Mouse (Mus musculus) intestine, embryonic 14.5 days (tissue): ENCODE measurements around the gene Gm13040. TPM values are rescaled to one million over a fixed set of nuclear protein-coding genes. Genes with fewer than 3 reads are reported as not detected.
"Not testable (repeated sequence)": the region's sequence is repeated elsewhere in the genome, so short reads cannot be mapped to it uniquely, and the experiment has no call there.

ENCODE experiments used
- ATAC-seq: fragments of 200-750 bp; cut with Nextera tagmentation; replicated peaks from 2 replicates; pipeline ENCODE4 v1.8.0; 2017; ENCODE audit warnings: low read depth, moderate number of reproducible peaks, moderate TSS enrichment, moderate library complexity; ENCODE audit not compliant: low FRiP score, low TSS enrichment
- DNase-seq: peaks from one replicate; pipeline ENCODE4 v3.0.0-alpha.2; 2018; ENCODE audit warnings: low spot score
- H3K27ac ChIP-seq: fragments of 300-500 bp; sonication (generic); 2 replicates; pipeline ENCODE4 v1.5.1; 2014; ENCODE audit warnings: low read depth, mild to moderate bottlenecking, control low read depth
- H3K27me3 ChIP-seq: fragments of 300-500 bp; sonication (generic); replicated peaks from 2 replicates; pipeline ENCODE4 v1.6.1; 2014; ENCODE audit warnings: low read length, control low read depth; ENCODE audit not compliant: control insufficient read depth, insufficient read depth
- H3K36me3 ChIP-seq: fragments of 300-500 bp; sonication (generic); 2 replicates; pipeline ENCODE4 v1.6.1; 2014; ENCODE audit warnings: low read length, control low read depth; ENCODE audit not compliant: control insufficient read depth, insufficient read depth
- H3K4me1 ChIP-seq: fragments of 300-500 bp; sonication (generic); replicated peaks from 2 replicates; pipeline ENCODE4 v1.6.1; 2014; ENCODE audit warnings: low read length, control low read depth, mixed read lengths; ENCODE audit not compliant: control insufficient read depth, insufficient read depth
- H3K4me2 ChIP-seq: fragments of 300-500 bp; sonication (generic); 2 replicates; pipeline ENCODE4 v1.6.1; 2014; ENCODE audit warnings: low read length
- H3K4me3 ChIP-seq: fragments of 300-500 bp; sonication (generic); 2 replicates; pipeline ENCODE4 v1.5.1; 2014; ENCODE audit warnings: low read depth, low read length, control low read depth, mixed read lengths
- H3K9ac ChIP-seq: fragments of 300-500 bp; sonication (generic); 2 replicates; pipeline ENCODE4 v1.6.1; 2014; ENCODE audit warnings: mild to moderate bottlenecking, low read length
- H3K9me3 ChIP-seq: fragments of 300-500 bp; sonication (generic); 2 replicates; pipeline ENCODE4 v1.6.1; 2016; ENCODE audit warnings: low read length, control low read depth; ENCODE audit not compliant: control insufficient read depth
- WGBS: fragments of 180-500 bp; shearing (Covaris S2); extraction: QIAGEN DNeasy Blood & Tissue Kit; methylation state at CpG from one replicate; pipeline ENCODE4 v1.1.7; 2014; 5-methylcytosine and 5-hydroxymethylcytosine counted together
- polyA plus RNA-seq: library from polyadenylated mRNA; unstranded; fragments of >200 nt; fragmentation: Nextera tagmentation; extraction: Ambion mirVana; gene quantifications from 2 replicates; pipeline ENCODE4 v1.2.1, GENCODE M21; 2014

Gene Gm13040
- polyA plus RNA-seq, result not detected in 2 replicates

- H3K4me3 ChIP-seq, DNase-seq, H3K36me3 ChIP-seq, H3K9ac ChIP-seq, H3K9me3 ChIP-seq, H3K4me2 ChIP-seq, H3K27me3 ChIP-seq, ATAC-seq, H3K4me1 ChIP-seq, H3K27ac ChIP-seq: not testable (repeated sequence)
- no CpG with 5 or more reads among the region's 3 CpGs for WGBS
Observed at GRCm38 (mm10) chr4:143535654-143536053, at the start of gene Gm13040. Gene Gm13040, plus strand, starts transcription at chr4:143535954.

- H3K27ac ChIP-seq, result no peak within 1 kb of the TSS
- DNase-seq, result no peak
- WGBS, result 88% methylated on average over 3 of the region's 3 CpGs
Observed at GRCm38 (mm10) chr4:143511043-143511442, 24.7 kb upstream of the Gm13040 start, which contains the start of gene Gm13043. Gene Gm13043, plus strand, starts transcription at chr4:143511343.

GRCm38 (mm10) chr4:143551400-143551799 lies 15.6 kb downstream of the Gm13040 start, which contains the start of the genes BC080695 and Gm13057:
Gene BC080695, plus strand, starts transcription at chr4:143551700.
Gene Gm13057, plus strand, starts transcription at chr4:143551709.
- not testable (repeated sequence) for H3K4me3 ChIP-seq, DNase-seq
- WGBS, result no CpG with 5 or more reads among the region's 3 CpGs

More at GRCm38 (mm10) chr4:143511043-143511442, 24.7 kb upstream of the Gm13040 start, which contains the start of gene Gm13043:
- Histone ChIP-seq H3K9me3 (no peaks in the 10 kb centered on the region), H3K4me3 (no peak within 1 kb of the TSS), H3K4me1 (no peaks in the 10 kb centered on the region), H3K9ac (no peak within 1 kb of the TSS), H3K27me3 (no peaks in the 10 kb centered on the region), H3K36me3 (no peaks in the 10 kb centered on the region), H3K4me2 (no peak within 1 kb of the TSS)
- ATAC-seq, result no peak

More at GRCm38 (mm10) chr4:143551400-143551799, 15.6 kb downstream of the Gm13040 start, which contains the start of the genes BC080695 and Gm13057:
- not testable (repeated sequence) for H3K9me3 ChIP-seq, H3K4me2 ChIP-seq, H3K4me1 ChIP-seq, H3K27ac ChIP-seq, H3K27me3 ChIP-seq, ATAC-seq, H3K9ac ChIP-seq, H3K36me3 ChIP-seq

Other genes starting within 250 kb of the Gm13040 start
- gene Pdpn, start 236.4 kb upstream of the Gm13040 start, polyA plus RNA-seq, result 36.3 and 37.6 TPM in 2 replicates
- gene Lrrc38, start 186.2 kb upstream of the Gm13040 start, polyA plus RNA-seq, result 0.18 TPM in 1 of 2 replicates, not detected in the other
- gene Pramel1, start 141.5 kb upstream of the Gm13040 start, polyA plus RNA-seq, result not detected in 2 replicates
- 15.0 and 16.3 TPM in 2 replicates for gene Pramef8, start 123.5 kb upstream of the Gm13040 start, polyA plus RNA-seq
- not detected in 2 replicates for gene Oog4, start 85.6 kb upstream of the Gm13040 start, polyA plus RNA-seq
- not detected in 2 replicates for gene Gm13043, start 24.6 kb upstream of the Gm13040 start, polyA plus RNA-seq
- not detected in 2 replicates for gene BC080695, start 15.7 kb downstream of the Gm13040 start, polyA plus RNA-seq
- gene Gm13057, start 15.8 kb downstream of the Gm13040 start, polyA plus RNA-seq, result not detected in 2 replicates
- not detected in 2 replicates for gene Gm13083, start 79.0 kb downstream of the Gm13040 start, polyA plus RNA-seq
- gene Gm13088, start 121.3 kb downstream of the Gm13040 start, polyA plus RNA-seq, result not detected in 2 replicates
- not detected in 2 replicates for gene Gm13089, start 166.8 kb downstream of the Gm13040 start, polyA plus RNA-seq
- not detected in 2 replicates for gene Gm13078, start 183.5 kb downstream of the Gm13040 start, polyA plus RNA-seq